Comparison of ENCODE assay signal across 15 mouse cellular contexts in the genomic region with DNA sequence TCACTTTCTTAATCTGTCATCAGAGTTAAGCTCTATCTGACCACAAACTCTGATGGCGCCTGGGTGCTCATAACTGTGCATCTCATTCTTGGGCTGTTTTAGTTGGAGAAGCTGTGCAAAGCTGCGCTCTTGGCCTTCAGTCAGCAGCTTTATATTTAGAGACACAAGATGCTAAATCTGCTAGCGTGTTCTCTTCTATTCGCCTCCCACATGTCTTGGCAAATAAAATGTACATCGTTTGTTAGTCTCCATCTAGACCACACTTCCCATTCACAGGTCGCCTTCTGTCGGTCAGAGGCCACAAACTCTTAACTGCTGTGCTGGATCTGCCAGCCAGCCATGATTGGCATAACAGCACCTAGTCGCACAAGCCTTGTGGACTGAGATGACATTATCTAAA. TPM values are rescaled to one million over a fixed set of nuclear protein-coding genes. Genes with fewer than 3 reads are reported as not detected.
DNase-seq lines count a peak whose midpoint lies in the region.
"Had no signal": no experiment of that assay in that cellular context is flagged by ENCODE, and none has a peak within 500 bp of the region (broad histone marks: within the 10 kb centered on the region; RNA-seq: fewer than 3 reads in every experiment).

No protein-coding gene starts in this region.

- intact Hi-C loops in left cerebral cortex, postnatal 4 days (cut with DNase I): no loop called here
- intact Hi-C loops in left cerebral cortex, postnatal 25 days (cut with DNase I): no loop called here

- DNase-seq in left cerebral cortex, adult 11 months (ENCODE audit: low spot score): peak; percentile 26
- no peak for DNase-seq in left cerebral cortex, postnatal 4 days
- DNase-seq in layer of hippocampus, adult 8-10 months (ENCODE audit: low spot score in 2 of 2): peak; percentile 64 to 69
- DNase-seq in left cerebral cortex, postnatal 25 days (ENCODE audit: low spot score in 2 of 2): peak; percentile 63 to 82
- no peak for DNase-seq in embryo, embryonic 10.5 days (ENCODE audit: low spot score)
- no peak for DNase-seq in kidney, postnatal 25 days
- DNase-seq in heart, adult 8-10 months (ENCODE audit: low spot score): no peak
- DNase-seq: adrenal gland, postnatal 14 days; B cell, adult 2 months; cerebellum, adult 2 months; gastrocnemius, postnatal 10 days; heart, adult 2 months; kidney, adult 8-10 months; lung, postnatal 14 days; thymus, adult 18-20 months had no signal

RNA-seq across cellular contexts. Expression of a gene that starts 14.0 kb away (rescaled TPM):
- total RNA-seq in left cerebral cortex, postnatal 4 days (2021): 10 to 100 TPM; 64.9 to 66.0 TPM
- total RNA-seq in layer of hippocampus, adult 8-10 months (2022): 100 to 1,000 TPM in 1 of 4 experiments, 10 to 100 TPM in 3; 92.2 to 101 (median 96.8) TPM
- 10 to 100 TPM; 90.2 to 95.3 TPM for total RNA-seq in left cerebral cortex, postnatal 25 days (2021)
- under 1 TPM; 0.25 to 0.57 (median 0.54) TPM for total RNA-seq in heart, adult 8-10 months (2022)

Comparison
In these comparisons a context has a peak if more than half of its experiments do, and no peak if none do; other contexts are left out.
1. DNase-seq: peak in left cerebral cortex, adult 11 months (single experiment), layer of hippocampus, adult 8-10 months (2 of 2) and left cerebral cortex, postnatal 25 days (2 of 2); none in left cerebral cortex, postnatal 4 days (single experiment), embryo, embryonic 10.5 days (single experiment), kidney, postnatal 25 days (0 of 2) and heart, adult 8-10 months (single experiment).
2. RNA of a gene that starts 14.0 kb away (total RNA-seq): 92.2 to 101 TPM in layer of hippocampus, adult 8-10 months, 90.2 to 95.3 TPM in left cerebral cortex, postnatal 25 days and 64.9 to 66.0 TPM in left cerebral cortex, postnatal 4 days; 0.25 to 0.57 TPM in heart, adult 8-10 months; every median in the first group is over 10 times any median in the second.